Mouse (Mus musculus): ENCODE data around the gene Olfr1305. TPM values are rescaled to one million over a fixed set of nuclear protein-coding genes. Genes with fewer than 3 reads are reported as not detected.

Olfr1305 gene
- polyA plus RNA-seq (2015; fragmentation: Nextera tagmentation; extraction: Ambion mirVana), result not detected in 2 replicates

GRCm38 (mm10) chr2:111877049-111877448 is at the start of gene Olfr1305:
Gene Olfr1305, minus strand, starts transcription at chr2:111877149.
- Histone ChIP-seq H3K36me3 (ENCODE audit: control insufficient read depth, insufficient read depth) (no peaks in the 10 kb centered on the region), H3K4me3 (ENCODE audit: low read depth, low read length) (no peak within 1 kb of the TSS)
- no peak for TF ChIP-seq CTCF (IDR thresholded peaks at IDR 0.05; ENCODE audit: low read depth)

GRCm38 (mm10) chr2:111916171-111916570 is 39.2 kb upstream of the Olfr1305 start, which contains the start of gene Olfr1306:
Gene Olfr1306, minus strand, starts transcription at chr2:111916271.
- Histone ChIP-seq H3K36me3 (ENCODE audit: control insufficient read depth, insufficient read depth) (no peaks in the 10 kb centered on the region), H3K9ac (ENCODE audit: low read depth, low read length) (no peak within 1 kb of the TSS), H3K4me1 (replicated peaks; ENCODE audit: control insufficient read depth, insufficient read depth, low read length) (no peaks in the 10 kb centered on the region), H3K27me3 (replicated peaks; ENCODE audit: control insufficient read depth, insufficient read depth, low read length) (no peaks in the 10 kb centered on the region), H3K27ac (ENCODE audit: low read depth, low read length) (no peak within 1 kb of the TSS), H3K4me3 (ENCODE audit: low read depth, low read length) (no peak within 1 kb of the TSS), H3K4me2 (replicated peaks; ENCODE audit: low read depth) (no peak within 1 kb of the TSS), H3K9me3 (ENCODE audit: control insufficient read depth) (no peaks in the 10 kb centered on the region)
- no peak for TF ChIP-seq CTCF (IDR thresholded peaks at IDR 0.05; ENCODE audit: low read depth)
- no peak for ATAC-seq
- 88% methylated on average over 1 of the region's 1 CpGs for WGBS

More at GRCm38 (mm10) chr2:111877049-111877448, at the start of gene Olfr1305:
- H3K27me3 ChIP-seq (replicated peaks; ENCODE audit: control insufficient read depth, insufficient read depth, low read length), result no peaks in the 10 kb centered on the region
- H3K9ac ChIP-seq (ENCODE audit: low read depth, low read length), result no peak within 1 kb of the TSS
- no peaks in the 10 kb centered on the region for H3K4me1 ChIP-seq (replicated peaks; ENCODE audit: control insufficient read depth, insufficient read depth, low read length)
- H3K27ac ChIP-seq (ENCODE audit: low read depth, low read length), result no peak within 1 kb of the TSS
- no peaks in the 10 kb centered on the region for H3K9me3 ChIP-seq (ENCODE audit: control insufficient read depth)
- ATAC-seq, result no peak
- no peak within 1 kb of the TSS for H3K4me2 ChIP-seq (replicated peaks; ENCODE audit: low read depth)
- WGBS, result 86% methylated on average over 2 of the region's 2 CpGs

DNA sequence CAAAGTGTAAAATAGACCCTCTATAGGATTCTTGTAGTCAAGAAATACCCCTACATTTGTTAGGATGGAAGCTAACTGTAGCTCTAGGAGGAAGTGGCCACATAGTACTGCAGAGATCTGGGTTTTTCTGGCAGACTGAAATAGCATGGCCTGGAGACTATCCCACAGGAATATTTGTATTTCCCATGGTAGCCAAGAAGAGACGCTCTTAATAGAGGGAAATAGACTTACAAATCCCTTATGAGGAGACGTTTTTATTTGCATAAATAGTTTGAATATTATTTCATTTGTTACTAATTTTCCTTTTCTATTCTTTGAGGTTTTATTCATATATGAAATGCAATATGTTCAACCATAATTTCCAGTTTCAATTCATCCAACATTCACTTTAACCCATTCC is 56.7 kb downstream of the Olfr1305 start, which contains the start of gene Olfr1303:
TSS of gene Olfr1303 (minus strand) at position 101 of the 400 bp plus-strand sequence.
- no peak within 1 kb of the TSS for H3K4me2 ChIP-seq (replicated peaks; ENCODE audit: low read depth)
- H3K36me3 ChIP-seq (ENCODE audit: control insufficient read depth, insufficient read depth), result no peaks in the 10 kb centered on the region
- no peak for TF ChIP-seq CTCF (IDR thresholded peaks at IDR 0.05; ENCODE audit: low read depth)
- no peak for ATAC-seq
- 79% methylated on average over 2 of the region's 2 CpGs for WGBS
- H3K27me3 ChIP-seq (replicated peaks; ENCODE audit: control insufficient read depth, insufficient read depth, low read length), result no peaks in the 10 kb centered on the region
- no peak within 1 kb of the TSS for H3K9ac ChIP-seq (ENCODE audit: low read depth, low read length)
- no peaks in the 10 kb centered on the region for H3K9me3 ChIP-seq (ENCODE audit: control insufficient read depth)
- H3K4me1 ChIP-seq (replicated peaks; ENCODE audit: control insufficient read depth, insufficient read depth, low read length), result no peaks in the 10 kb centered on the region
- no peak within 1 kb of the TSS for H3K4me3 ChIP-seq (ENCODE audit: low read depth, low read length)
- no peak within 1 kb of the TSS for H3K27ac ChIP-seq (ENCODE audit: low read depth, low read length)

Other genes with a start within 250 kb of the Olfr1305 start
- gene Olfr1298, start 227.9 kb downstream of the Olfr1305 start, polyA plus RNA-seq (2015; fragmentation: Nextera tagmentation; extraction: Ambion mirVana), result not detected in 2 replicates
- gene Olfr1299, start 215.7 kb downstream of the Olfr1305 start, polyA plus RNA-seq (2015; fragmentation: Nextera tagmentation; extraction: Ambion mirVana), result not detected in 2 replicates
- not detected in 2 replicates for gene Olfr1301, start 126.1 kb downstream of the Olfr1305 start, polyA plus RNA-seq (2015; fragmentation: Nextera tagmentation; extraction: Ambion mirVana)
- not detected in 2 replicates for gene Olfr1302, start 99.7 kb downstream of the Olfr1305 start, polyA plus RNA-seq (2015; fragmentation: Nextera tagmentation; extraction: Ambion mirVana)
- not detected in 2 replicates for gene Olfr1303, start 56.8 kb downstream of the Olfr1305 start, polyA plus RNA-seq (2015; fragmentation: Nextera tagmentation; extraction: Ambion mirVana)
- gene Olfr1306, start 39.1 kb upstream of the Olfr1305 start, polyA plus RNA-seq (2015; fragmentation: Nextera tagmentation; extraction: Ambion mirVana), result not detected in 2 replicates
- gene Olfr1307, start 72.3 kb upstream of the Olfr1305 start, polyA plus RNA-seq (2015; fragmentation: Nextera tagmentation; extraction: Ambion mirVana), result not detected in 2 replicates
- gene Olfr1308, start 87.8 kb upstream of the Olfr1305 start, polyA plus RNA-seq (2015; fragmentation: Nextera tagmentation; extraction: Ambion mirVana), result not detected in 2 replicates
- gene Olfr1309, start 113.1 kb upstream of the Olfr1305 start, polyA plus RNA-seq (2015; fragmentation: Nextera tagmentation; extraction: Ambion mirVana), result not detected in 2 replicates
- gene Olfr1310, start 135.6 kb upstream of the Olfr1305 start, polyA plus RNA-seq (2015; fragmentation: Nextera tagmentation; extraction: Ambion mirVana), result not detected in 2 replicates
- gene Olfr1311, start 147.3 kb upstream of the Olfr1305 start, polyA plus RNA-seq (2015; fragmentation: Nextera tagmentation; extraction: Ambion mirVana), result not detected in 2 replicates
- not detected in 2 replicates for gene Olfr1312, start 173.1 kb upstream of the Olfr1305 start, polyA plus RNA-seq (2015; fragmentation: Nextera tagmentation; extraction: Ambion mirVana)
- not detected in 2 replicates for gene Olfr1313, start 200.7 kb upstream of the Olfr1305 start, polyA plus RNA-seq (2015; fragmentation: Nextera tagmentation; extraction: Ambion mirVana)
- gene Olfr1314, start 219.6 kb upstream of the Olfr1305 start, polyA plus RNA-seq (2015; fragmentation: Nextera tagmentation; extraction: Ambion mirVana), result not detected in 2 replicates
- gene Olfr1315-ps1, start 238.3 kb upstream of the Olfr1305 start, polyA plus RNA-seq (2015; fragmentation: Nextera tagmentation; extraction: Ambion mirVana), result not detected in 2 replicates